Comparison of ENCODE assay signal across 7 mouse cellular contexts in genomic region chr2:13575926-13576325, GRCm38 (mm10). TPM values are rescaled to one million over a fixed set of nuclear protein-coding genes. Genes with fewer than 3 reads are reported as not detected.
A peak's percentile ranks its signal among the peaks of the same experiment; 100 is the strongest.
DNase-seq lines count a peak whose midpoint lies in the region.

No protein-coding gene starts in this region.

- DNase-seq in NIH3T3 (ENCODE audit: low read depth), result peak; percentile 60
- DNase-seq in embryo, embryonic 11 days, result peak; percentile 69
- peak; percentile 33 for DNase-seq in heart, postnatal 4 days
- peak; percentile 80 for DNase-seq in mesoderm, embryonic 11.5 days (ENCODE audit: low read depth, low spot score)
- no peak for DNase-seq in cerebellum, adult 8-10 months
- no peak for DNase-seq in adrenal gland, postnatal 25 days
- DNase-seq in adrenal gland, postnatal 36 days, result no peak

RNA-seq across cellular contexts. Expression of gene Vim, which starts 2.2 kb away (rescaled TPM):
- 1,000 to 10,000 TPM; 1,329 to 1,381 TPM for total RNA-seq in heart, postnatal 4 days (2021)
- total RNA-seq in adrenal gland, postnatal 25 days (2021), result 122 and 146 TPM in 2 replicates
- 100 to 1,000 TPM; 181 to 247 TPM for total RNA-seq in adrenal gland, postnatal 36 days (2021)

RNA-seq across cellular contexts. Expression of gene Trdmt1, which starts 31.5 kb away (rescaled TPM):
- total RNA-seq in heart, postnatal 4 days (2021), result 10 to 100 TPM; 11.3 to 14.4 TPM
- total RNA-seq in adrenal gland, postnatal 25 days (2021), result 4.9 and 7.7 TPM in 2 replicates
- 1 to 10 TPM; 3.7 to 7.9 TPM for total RNA-seq in adrenal gland, postnatal 36 days (2021)

Comparison
In these comparisons a context has a peak if more than half of its experiments do, and no peak if none do; other contexts are left out.
1. DNase-seq: peak in NIH3T3 (single experiment), embryo, embryonic 11 days (single experiment), heart, postnatal 4 days (single experiment) and mesoderm, embryonic 11.5 days (single experiment); none in cerebellum, adult 8-10 months (single experiment), adrenal gland, postnatal 25 days (single experiment) and adrenal gland, postnatal 36 days (0 of 2).